Mouse (Mus musculus) gastrocnemius, postnatal 4 days (tissue): Measurements from ENCODE around the gene Aox1. TPM values are rescaled to one million over a fixed set of nuclear protein-coding genes. Genes with fewer than 3 reads are reported as not detected.
A peak's percentile ranks its signal among the peaks of the same experiment; 100 is the strongest.

Experiments
- DNase-seq, 2 experiments: peaks; one replicate each; pipeline ENCODE4 v3.0.0; 2021 to 2022; ENCODE audit warnings: low spot score in 2 of 2, mixed read lengths in 2 of 2
- total RNA-seq, 2 experiments: library from RNA; stranded (reverse); gene quantifications; 2 replicates each; pipeline ENCODE4 v1.2.3; 2021

Aox1 gene
- total RNA-seq, 2 experiments from 2014 or later = 5.5 to 6.0 TPM

- DNase-seq = no peak
Measured at GRCm38 (mm10) chr1:58105685-58106084, 76.0 kb downstream of the Aox1 start.

- DNase-seq = no peak
Measured at GRCm38 (mm10) chr1:58107066-58107465, 77.3 kb downstream of the Aox1 start.

DNA sequence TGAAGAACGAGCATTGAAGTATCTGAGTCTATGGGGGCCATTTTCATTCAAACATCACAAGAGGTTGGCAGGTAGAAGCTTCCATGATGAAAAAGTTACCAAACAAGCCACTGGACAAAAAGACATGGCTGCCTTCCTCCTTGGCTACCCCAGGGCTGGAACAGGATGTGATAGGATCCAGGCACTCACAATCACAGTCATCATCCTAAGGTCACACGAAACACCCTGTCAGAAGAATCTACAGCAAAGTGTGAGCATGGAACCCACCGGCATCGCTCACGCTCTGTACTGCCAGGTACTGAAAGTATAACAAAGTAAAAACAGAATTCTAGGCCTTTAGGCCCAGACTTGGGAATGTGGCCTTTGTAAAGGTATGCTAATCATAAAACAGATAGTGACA, 80.5 kb downstream of the Aox1 start:
- no peak for DNase-seq

GRCm38 (mm10) chr1:58111315-58111714, 81.6 kb downstream of the Aox1 start:
- DNase-seq = no peak

GRCm38 (mm10) chr1:58112880-58113279, 83.1 kb downstream of the Aox1 start, which contains the start of gene Aox3:
TSS of gene Aox3 (plus strand) at chr1:58113130.
- peak; percentile 71 to 84 for DNase-seq

DNA sequence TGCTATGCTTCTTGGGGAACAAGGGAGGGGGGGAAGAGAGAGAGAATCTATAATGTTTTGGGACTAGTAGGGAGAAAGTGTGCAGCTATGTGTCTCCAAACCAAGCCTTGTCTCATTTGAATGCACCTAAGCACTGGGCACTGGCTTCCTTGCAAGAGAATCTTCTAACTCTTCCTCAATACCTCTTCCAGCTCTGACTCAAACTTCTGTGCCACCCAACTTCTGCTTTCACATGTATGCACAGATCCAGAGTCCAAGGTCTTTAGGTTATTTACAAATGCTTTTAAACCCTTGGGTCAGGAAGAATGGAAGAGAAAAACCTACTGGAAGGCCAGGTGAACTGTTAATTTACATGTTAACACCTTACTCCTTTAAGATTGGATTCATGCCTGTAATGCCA, 83.7 kb downstream of the Aox1 start:
- DNase-seq = no peak

- DNase-seq = no peak
Measured at GRCm38 (mm10) chr1:58114021-58114560, 84.4 kb downstream of the Aox1 start.

DNA sequence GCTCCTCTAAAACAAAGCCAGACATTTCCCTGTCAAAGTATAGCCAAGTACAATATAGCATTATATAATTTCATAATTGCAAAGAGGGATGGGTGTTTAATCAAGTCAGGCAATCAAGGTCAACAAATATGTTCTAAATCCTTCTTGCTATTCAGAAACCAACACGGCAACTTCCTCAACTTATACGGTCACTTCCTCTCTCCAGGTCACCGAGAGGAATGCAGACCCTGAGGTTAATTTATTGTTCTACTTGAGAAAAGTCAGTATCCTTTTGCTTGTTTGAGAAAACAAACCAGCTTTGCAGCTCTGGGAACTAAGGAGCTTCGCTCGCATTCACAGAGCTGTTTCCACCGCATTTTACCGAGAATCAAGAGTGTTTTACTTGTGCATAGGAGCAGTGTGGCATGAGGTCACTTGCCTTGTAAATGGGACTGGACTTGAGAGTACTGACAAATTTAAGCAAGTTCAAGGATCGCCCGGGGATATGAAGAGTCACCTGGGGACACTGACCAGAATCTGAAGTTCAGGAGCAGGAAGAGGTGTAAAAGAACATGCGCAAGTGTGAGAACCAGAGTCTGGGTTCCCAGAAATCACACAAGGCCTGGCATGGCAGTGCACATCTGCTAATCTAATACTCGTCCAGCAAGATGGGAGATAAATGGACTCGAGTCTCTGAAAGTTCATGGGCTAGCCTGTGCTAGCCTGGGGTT, 85.1 kb downstream of the Aox1 start:
- DNase-seq = no peak

- no peak for DNase-seq
Measured at GRCm38 (mm10) chr1:58118231-58118630, 88.5 kb downstream of the Aox1 start.

DNA sequence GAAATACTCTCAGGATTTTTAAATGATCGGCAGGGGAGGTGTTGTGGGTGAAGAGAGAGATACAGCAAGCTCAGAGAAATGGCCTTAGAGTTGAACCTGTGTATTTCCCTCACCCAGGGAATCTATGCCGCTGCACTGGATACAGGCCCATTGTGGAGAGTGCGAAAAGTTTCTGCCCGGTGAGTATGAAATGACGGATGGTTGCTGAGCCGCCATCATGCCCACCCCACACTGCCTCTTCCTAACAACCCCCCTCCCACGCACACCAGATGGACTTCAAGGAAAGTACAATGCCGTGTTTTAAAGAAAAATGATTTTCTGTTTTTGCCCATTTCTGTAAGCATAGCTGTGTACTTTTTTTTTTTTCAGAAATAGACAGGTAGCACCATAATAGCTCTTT, 95.2 kb downstream of the Aox1 start:
- DNase-seq = no peak

DNA sequence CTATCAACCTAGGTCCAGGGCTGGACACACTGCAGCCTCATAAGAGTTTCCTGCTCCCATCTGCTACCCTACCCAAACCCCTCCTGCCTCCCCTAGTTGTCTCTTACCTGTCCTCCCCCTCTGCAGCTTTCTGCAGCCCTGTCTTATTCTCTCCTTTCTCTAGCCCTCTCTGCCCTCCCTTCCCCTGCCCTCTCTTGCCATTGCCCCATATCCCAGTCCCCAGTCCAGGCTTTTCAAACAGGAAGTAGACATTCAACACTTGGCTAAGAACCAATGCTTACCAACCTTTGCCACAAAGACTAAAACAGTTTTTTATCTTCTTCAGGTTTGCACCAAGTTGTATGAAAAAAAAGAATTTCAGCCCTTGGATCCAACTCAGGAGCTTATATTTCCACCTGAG, 108.2 kb downstream of the Aox1 start:
- DNase-seq = no peak

DNA sequence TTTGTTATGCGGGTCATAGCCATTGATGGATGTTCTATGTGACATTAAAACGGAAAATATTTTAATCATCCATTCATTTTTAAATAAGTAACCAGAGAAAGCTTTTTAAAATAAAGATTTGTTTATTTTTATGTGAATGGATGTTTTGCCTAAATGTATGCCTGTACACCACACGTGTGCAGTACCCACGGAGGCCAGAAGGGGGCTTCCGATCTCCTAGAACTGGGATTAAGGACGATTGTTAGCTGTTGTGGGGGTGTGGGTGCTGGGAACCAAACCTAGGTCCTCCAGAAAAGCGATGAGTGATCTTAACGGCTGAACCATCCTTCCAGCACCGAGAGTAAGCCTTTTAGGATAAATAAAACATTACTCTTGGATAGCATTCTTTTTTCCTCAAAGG, 109.3 kb downstream of the Aox1 start:
- DNase-seq = no peak

GRCm38 (mm10) chr1:58140607-58141006, 110.9 kb downstream of the Aox1 start:
- no peak for DNase-seq

DNA sequence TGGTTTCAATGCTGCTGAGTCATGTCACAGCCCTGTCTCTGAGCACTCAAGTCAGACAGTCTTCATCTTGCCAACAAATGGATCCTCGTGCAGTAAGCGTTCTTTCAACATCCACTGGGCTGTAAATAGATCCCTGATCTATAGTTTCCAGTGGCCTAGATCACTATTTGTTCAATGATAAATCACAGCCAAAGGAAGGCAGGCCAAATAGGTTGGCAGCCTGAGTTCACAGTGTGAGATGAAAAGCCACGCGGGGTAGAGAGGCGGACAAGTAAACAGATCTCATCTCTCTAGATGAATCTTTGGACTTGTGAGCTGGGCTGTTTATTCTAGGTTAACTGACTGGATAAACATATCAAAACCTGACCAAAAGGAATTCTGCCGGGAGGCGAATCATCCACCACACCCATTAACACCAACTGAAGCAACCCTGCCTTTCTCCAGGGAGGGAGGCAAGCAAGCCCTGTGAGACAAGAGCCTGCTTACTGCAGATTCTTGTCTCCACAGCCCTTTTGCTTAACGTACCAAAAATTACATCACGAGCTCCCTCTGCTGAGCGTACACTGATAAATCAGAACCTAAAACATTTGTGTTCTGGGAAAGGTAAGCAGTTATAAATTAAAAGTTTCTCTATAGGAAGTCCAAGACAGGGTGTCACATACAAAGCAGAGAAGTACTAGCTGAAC, 114.8 kb downstream of the Aox1 start:
- peak in 1 of 2 experiments; percentile 19 for DNase-seq

- DNase-seq = no peak
Measured at GRCm38 (mm10) chr1:58146026-58146425, 116.3 kb downstream of the Aox1 start.

DNA sequence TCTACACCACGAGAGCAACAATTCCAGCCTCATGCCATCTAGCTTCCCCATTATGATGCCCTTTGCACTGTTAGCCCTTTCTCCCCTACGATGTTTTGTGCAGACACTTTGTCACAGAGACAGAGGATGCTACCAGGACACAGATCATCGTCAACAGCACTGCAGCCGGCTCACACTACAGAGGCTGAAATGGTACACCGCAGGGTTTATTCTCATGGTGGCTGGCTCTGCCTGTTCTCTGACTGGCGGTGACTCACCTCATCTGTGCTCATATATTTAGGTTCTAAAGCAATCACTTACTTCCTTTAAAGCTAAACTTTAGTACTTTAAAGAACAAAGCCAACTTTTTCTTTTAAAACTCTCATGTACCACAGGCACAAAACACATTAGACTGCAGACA, 118.0 kb downstream of the Aox1 start:
- DNase-seq = no peak

- no peak for DNase-seq
Measured at GRCm38 (mm10) chr1:58152247-58152646, 122.5 kb downstream of the Aox1 start.

Other genes starting within 250 kb of the Aox1 start
- gene Sgo2a, start 34.0 kb upstream of the Aox1 start, total RNA-seq = 1 to 10 TPM; 8.2 to 8.3 TPM
- 10 to 100 TPM; 10.6 to 16.3 TPM for gene Kctd18, start 11.0 kb upstream of the Aox1 start, total RNA-seq
- under 1 TPM; 0.21 to 0.69 TPM for gene Aox3, start 83.2 kb downstream of the Aox1 start, total RNA-seq
- under 1 TPM; 0.52 to 0.98 TPM for gene Aox4, start 180.5 kb downstream of the Aox1 start, total RNA-seq
- under 1 TPM; 0.27 to 0.34 TPM for gene Aox2, start 248.4 kb downstream of the Aox1 start, total RNA-seq